Mouse (Mus musculus) forebrain, embryonic 11.5 days (tissue): ENCODE results near the gene Pbsn. TPM values are rescaled to one million over a fixed set of nuclear protein-coding genes. Genes with fewer than 3 reads are reported as not detected.

Experiments
- ATAC-seq: fragments of 200-750 bp; cut with Nextera tagmentation; replicated peaks from 2 replicates; pipeline ENCODE4 v1.8.0; 2017; ENCODE audit warnings: moderate TSS enrichment; ENCODE audit not compliant: low FRiP score
- DNase-seq: peaks from one replicate; pipeline ENCODE4 v3.0.0-alpha.2; 2017; ENCODE audit warnings: low spot score
- H3K27ac ChIP-seq: fragments of 300-500 bp; sonication (generic); 2 replicates; pipeline ENCODE4 v1.5.1; 2014; ENCODE audit warnings: low read depth, low read length
- H3K27me3 ChIP-seq: fragments of 300-500 bp; sonication (generic); 2 replicates; pipeline ENCODE4 v1.6.1; 2014; ENCODE audit warnings: mild to moderate bottlenecking, low read length, mixed read lengths; ENCODE audit not compliant: control insufficient read depth, insufficient read depth
- H3K36me3 ChIP-seq: fragments of 300-500 bp; sonication (generic); 2 replicates; pipeline ENCODE4 v1.6.1; 2014; ENCODE audit warnings: mild to moderate bottlenecking, low read length, moderate library complexity, mixed read lengths; ENCODE audit not compliant: control insufficient read depth, insufficient read depth
- H3K4me1 ChIP-seq: fragments of 300-500 bp; sonication (generic); replicated peaks from 2 replicates; pipeline ENCODE4 v1.6.1; 2014; ENCODE audit warnings: low read length, mixed read lengths; ENCODE audit not compliant: control insufficient read depth, insufficient read depth
- H3K4me2 ChIP-seq: fragments of 300-500 bp; sonication (generic); 2 replicates; pipeline ENCODE4 v1.6.1; 2014; ENCODE audit warnings: low read depth, mild to moderate bottlenecking, low read length, moderate library complexity, mixed read lengths; ENCODE audit not compliant: severe bottlenecking
- H3K4me3 ChIP-seq: fragments of 300-500 bp; sonication (generic); 2 replicates; pipeline ENCODE4 v1.5.1; 2014; ENCODE audit warnings: low read depth, low read length
- H3K9ac ChIP-seq: fragments of 300-500 bp; sonication (generic); 2 replicates; pipeline ENCODE4 v1.6.1; 2014; ENCODE audit warnings: low read length
- H3K9me3 ChIP-seq: fragments of 300-500 bp; sonication (generic); 2 replicates; pipeline ENCODE4 v1.6.1; 2016; ENCODE audit warnings: low read length, mixed read lengths; ENCODE audit not compliant: control insufficient read depth
- WGBS: fragments of 180-500 bp; shearing (Covaris S2); extraction: QIAGEN DNeasy Blood & Tissue Kit; methylation state at CpG from one replicate; pipeline ENCODE4 v1.1.7; 2014; 5-methylcytosine and 5-hydroxymethylcytosine counted together
- polyA plus RNA-seq: library from polyadenylated mRNA; unstranded; fragments of >200 nt; fragmentation: Nextera tagmentation; extraction: Ambion mirVana; gene quantifications from 2 replicates; pipeline ENCODE4 v1.2.1, GENCODE M21; 2014

The Pbsn gene
- polyA plus RNA-seq, 1 experiment from 2014 or later = not detected

DNA sequence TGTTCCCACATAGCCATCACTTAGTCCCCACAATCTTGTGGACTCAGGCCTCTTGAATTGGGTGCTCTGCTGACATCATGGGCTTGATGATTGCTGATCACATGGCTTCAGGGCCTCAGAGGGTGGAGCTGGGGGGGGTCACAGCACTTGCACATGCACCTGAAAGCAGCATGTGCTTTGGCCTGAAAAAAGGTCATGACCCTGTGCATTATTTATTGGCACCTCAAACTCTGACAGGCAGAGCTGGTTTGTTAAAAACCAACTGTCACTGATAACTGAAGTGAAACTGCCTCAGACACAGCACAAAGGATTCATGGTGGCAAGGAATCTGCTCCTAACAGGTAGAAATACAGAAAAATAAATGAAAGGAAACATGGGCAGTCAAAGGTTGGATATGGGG, 55.6 kb downstream of the Pbsn start:
- Histone ChIP-seq H3K9me3 (no peaks in the 10 kb centered on the region), H3K27me3 (no peaks in the 10 kb centered on the region), H3K27ac (no peak overlapping the region), H3K36me3 (no peaks in the 10 kb centered on the region), H3K4me3 (no peak overlapping the region), H3K4me1 (no peaks in the 10 kb centered on the region), H3K9ac (no peak overlapping the region), H3K4me2 (no peak overlapping the region)
- DNase-seq (no peak), ATAC-seq (no peak)

DNA sequence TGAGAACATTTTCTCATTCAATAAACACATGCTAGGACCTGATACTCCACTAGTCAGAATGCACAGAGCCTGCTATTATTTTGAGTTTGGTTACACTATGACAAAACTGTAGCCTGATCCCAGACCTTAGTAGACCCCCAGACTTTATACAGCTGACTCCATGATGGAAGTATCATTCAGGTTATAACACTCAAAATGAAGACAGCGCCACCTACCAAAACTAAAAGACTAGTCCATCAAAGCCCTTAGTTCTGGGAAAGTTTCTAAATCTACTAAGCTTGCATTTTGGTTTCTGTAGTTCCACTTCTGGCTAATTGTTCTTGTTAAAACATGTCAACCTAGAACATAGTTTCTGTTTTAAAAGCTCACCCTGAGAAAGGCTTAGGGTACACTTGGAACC, 56.5 kb downstream of the Pbsn start:
- Histone ChIP-seq H3K9ac (no peak overlapping the region), H3K4me2 (no peak overlapping the region)
- DNase-seq = no peak

DNA sequence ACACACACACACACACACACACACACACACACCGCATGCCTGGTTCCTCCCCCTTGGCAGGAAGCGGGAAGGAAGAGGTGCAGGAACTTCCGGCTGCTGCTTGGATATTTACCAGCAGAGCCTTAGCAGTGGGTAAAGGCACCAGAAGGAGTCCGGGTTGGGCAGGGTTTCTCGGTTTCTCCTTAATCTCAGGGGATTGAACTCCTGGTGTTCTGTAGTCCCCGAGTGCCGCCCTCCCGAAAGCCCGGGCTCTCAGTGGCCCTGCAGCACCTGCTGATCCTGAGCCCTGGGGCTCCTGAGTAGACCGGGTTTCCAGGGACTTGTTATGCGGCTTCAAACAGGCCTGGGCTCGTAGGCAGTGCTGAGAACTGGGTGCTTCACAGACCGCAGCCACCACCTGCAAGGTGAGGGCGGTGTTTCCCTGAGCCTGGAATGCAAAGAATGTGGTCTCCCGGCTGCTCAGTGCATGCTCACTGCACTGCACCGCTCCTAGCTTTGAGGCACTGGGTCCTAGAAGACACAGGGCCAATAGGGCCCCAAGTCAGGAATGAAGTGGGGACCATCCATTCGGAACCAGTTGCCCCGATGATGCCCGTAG, 57.1 kb downstream of the Pbsn start, which contains the start of gene Prkx:
TSS of gene Prkx (minus strand) at position 41 of the 598 bp plus-strand sequence.
- no peaks in the 10 kb centered on the region for H3K27me3 ChIP-seq
- DNase-seq = no peak
- ATAC-seq = peak; percentile 80
- H3K27ac ChIP-seq = 0 out of 2 replicates have a peak within 1 kb of the TSS, but pooled peaks have one; percentile 31
- H3K9ac ChIP-seq = peak within 1 kb of the TSS; percentile 56
- H3K4me3 ChIP-seq = peak within 1 kb of the TSS; percentile 51
- H3K4me2 ChIP-seq = peak within 1 kb of the TSS; percentile 64
- H3K9me3 ChIP-seq = no peaks in the 10 kb centered on the region
- H3K4me1 ChIP-seq = no peaks in the 10 kb centered on the region
- H3K36me3 ChIP-seq = no peaks in the 10 kb centered on the region
- 22% methylated on average over 17 of the region's 19 CpGs for WGBS

More for the DNA sequence above, 56.5 kb downstream of the Pbsn start:
- ATAC-seq = no peak
- Histone ChIP-seq H3K4me1 (no peaks in the 10 kb centered on the region), H3K27me3 (no peaks in the 10 kb centered on the region), H3K27ac (no peak overlapping the region), H3K9me3 (no peaks in the 10 kb centered on the region), H3K36me3 (no peaks in the 10 kb centered on the region), H3K4me3 (no peak overlapping the region)
- 65% methylated on average over 1 of the region's 1 CpGs for WGBS

DNA sequence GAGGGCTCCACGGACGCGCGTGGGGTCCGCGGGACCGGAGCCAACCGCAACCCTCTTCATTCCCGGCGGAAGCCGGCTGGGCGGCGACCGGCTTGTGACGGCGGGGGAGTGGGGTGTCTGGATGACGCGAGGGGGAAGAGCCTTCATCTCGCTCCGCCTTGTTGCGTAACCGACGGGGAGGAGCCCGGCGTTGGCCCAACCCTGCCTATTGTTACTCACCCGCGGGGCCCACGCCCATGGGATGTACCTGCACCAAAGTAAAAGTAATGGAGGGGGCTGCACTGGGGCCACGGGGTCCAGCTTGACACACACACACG, 57.6 kb downstream of the Pbsn start:
- Histone ChIP-seq H3K4me2 (peak overlapping the region; percentile 64), H3K36me3 (no peaks in the 10 kb centered on the region), H3K27me3 (no peaks in the 10 kb centered on the region), H3K4me1 (no peaks in the 10 kb centered on the region), H3K9me3 (no peaks in the 10 kb centered on the region), H3K4me3 (peak overlapping the region; percentile 51), H3K9ac (peak overlapping the region; percentile 52), H3K27ac (no peak overlapping the region)
- DNase-seq (peak; percentile 91), ATAC-seq (peak; percentile 98)
- WGBS = 13% methylated on average over 28 of the region's 30 CpGs

DNA sequence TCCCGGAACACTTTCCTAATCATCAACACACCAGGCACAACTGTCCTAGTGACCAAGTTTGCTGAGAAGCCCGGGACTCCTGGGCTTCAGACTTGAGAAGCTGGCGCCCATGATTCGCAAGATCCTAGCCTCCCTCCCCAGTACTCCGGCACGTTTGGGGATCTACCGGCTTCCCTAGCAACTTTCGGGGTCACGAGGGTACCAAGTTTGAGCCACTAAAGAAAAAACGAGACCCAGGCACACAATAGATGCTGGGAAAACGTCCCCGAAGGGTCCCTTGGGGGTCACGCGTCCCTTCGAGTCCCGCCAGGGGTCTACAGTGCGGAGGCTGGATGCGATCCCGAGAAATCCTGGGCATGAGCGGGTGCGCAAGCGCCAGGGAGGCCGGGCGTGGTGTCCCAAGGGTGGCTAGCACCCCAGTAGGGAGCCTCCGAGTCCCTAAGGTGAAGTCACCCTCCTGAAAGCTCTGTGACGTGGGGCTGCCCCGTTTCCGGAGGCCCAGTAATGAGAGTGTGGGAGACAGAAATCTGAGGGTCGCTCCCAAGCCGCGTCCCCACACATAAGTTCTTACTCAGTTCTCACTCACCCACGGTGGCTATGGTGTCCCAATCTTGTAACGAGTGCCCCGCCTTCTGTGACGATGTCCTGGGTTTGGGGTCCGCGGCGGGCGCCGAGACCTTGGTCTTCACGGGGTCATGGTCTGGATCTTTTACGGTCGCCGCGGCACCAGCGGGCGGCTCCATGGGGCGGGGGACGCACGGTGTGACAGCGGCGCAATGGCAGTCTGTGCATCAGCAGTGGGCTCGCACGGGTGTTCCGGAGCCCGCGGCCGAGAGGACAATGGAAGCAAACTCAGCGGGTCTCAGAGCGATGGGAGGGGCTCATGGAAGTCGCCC, 58.2 kb downstream of the Pbsn start:
- peak; percentile 48 for DNase-seq
- Histone ChIP-seq H3K9ac (peak overlapping the region; percentile 52), H3K36me3 (no peaks in the 10 kb centered on the region), H3K27me3 (no peaks in the 10 kb centered on the region), H3K27ac (no peak overlapping the region), H3K9me3 (no peaks in the 10 kb centered on the region), H3K4me2 (peak overlapping the region; percentile 64), H3K4me3 (peak overlapping the region; percentile 51), H3K4me1 (no peaks in the 10 kb centered on the region)
- peak; percentile 82 for ATAC-seq
- 23% methylated on average over 60 of the region's 61 CpGs for WGBS

DNA sequence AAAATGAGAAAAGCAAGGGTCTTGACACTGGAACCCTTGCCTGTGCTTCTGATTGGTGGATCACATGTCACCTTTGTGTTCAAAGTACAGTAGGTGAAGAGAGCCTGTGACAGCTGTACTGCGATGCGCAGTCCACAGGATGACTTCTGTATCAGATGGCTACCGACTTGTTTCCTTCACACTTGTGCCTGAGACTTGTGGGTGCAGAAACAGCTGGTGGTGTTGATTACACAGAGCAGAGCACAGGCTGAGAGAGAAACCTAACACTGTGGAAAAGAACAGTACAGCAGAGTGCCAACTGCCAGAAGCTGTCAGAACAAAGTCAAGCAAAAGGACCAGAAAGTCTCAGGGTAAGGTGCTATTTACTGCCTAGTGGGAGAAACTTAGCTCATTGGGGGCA, 64.7 kb downstream of the Pbsn start:
- ATAC-seq = no peak
- Histone ChIP-seq H3K4me1 (no peaks in the 10 kb centered on the region), H3K4me2 (no peak overlapping the region), H3K36me3 (no peaks in the 10 kb centered on the region; the same call in 1 of the 2 replicates), H3K9me3 (no peaks in the 10 kb centered on the region), H3K4me3 (no peak overlapping the region), H3K27ac (no peak overlapping the region), H3K27me3 (no peaks in the 10 kb centered on the region), H3K9ac (no peak overlapping the region)
- DNase-seq = no peak
- WGBS = 91% methylated on average over 3 of the region's 3 CpGs

Other genes with a start within 250 kb of the Pbsn start
- 16.9 and 17.7 TPM in 2 replicates for gene Prkx, start 57.3 kb downstream of the Pbsn start, polyA plus RNA-seq
- gene Gm14744, start 11.1 kb upstream of the Pbsn start, polyA plus RNA-seq = not detected in 2 replicates
- gene 5430402E10Rik, start 71.4 kb upstream of the Pbsn start, polyA plus RNA-seq = not detected in 2 replicates
- gene Obp1a, start 237.8 kb upstream of the Pbsn start, polyA plus RNA-seq = not detected in 2 replicates